Mouse (Mus musculus): Measurements from ENCODE around the gene Fsd1l.

- TF ChIP-seq CTCF (IDR thresholded peaks at IDR 0.05; ENCODE audit: extremely low read depth, insufficient read length, insufficient replicate concordance, low read depth, low read length) = no peak
- no peak for TF ChIP-seq POLR2A (IDR thresholded peaks at IDR 0.05; ENCODE audit: low read depth, low read length)
These were observed 91.2 kb downstream of the Fsd1l start for GRCm38 (mm10) chr4:53722506-53722905.

Data from small intestine, adult 2 months (tissue).